27 mouse cellular contexts compared by ENCODE assay signal in the genomic region with DNA sequence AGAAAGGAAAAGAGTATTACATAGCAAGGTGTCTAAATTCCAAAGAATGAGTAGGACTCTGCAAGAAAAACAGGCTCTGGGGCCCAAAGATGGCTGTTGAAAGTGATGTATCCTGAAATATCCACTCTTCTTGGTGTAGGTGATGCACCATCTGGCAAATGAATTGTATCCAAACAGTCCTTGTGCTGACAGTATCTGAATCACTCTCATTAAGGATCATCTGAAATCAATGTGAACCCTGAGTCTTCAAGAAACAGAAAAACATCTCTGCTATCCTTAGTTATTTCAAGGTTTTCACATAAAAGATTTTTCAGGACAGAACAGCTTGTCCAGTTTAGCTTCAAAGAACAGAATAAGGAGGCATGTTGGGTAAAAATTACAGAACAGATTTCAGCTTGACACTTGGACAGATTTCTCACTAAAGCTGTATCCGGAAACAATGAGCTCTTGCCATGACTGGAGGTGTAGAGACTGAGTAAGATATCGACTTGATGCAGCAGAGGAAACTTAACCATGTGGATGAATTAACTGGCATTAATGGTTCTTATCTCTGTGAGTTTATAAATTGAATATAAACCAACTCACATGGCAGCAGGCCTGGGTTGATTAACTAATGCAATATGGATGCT.
A peak's percentile ranks its signal among the peaks of the same experiment; 100 is the strongest.
DNase-seq lines count a peak whose midpoint lies in the region; ATAC-seq and TF ChIP-seq lines count a peak whose summit lies in the region.
"Had no signal": no experiment of that assay in that cellular context is flagged by ENCODE, and none has a peak within 500 bp of the region (broad histone marks: within the 10 kb centered on the region; RNA-seq: fewer than 3 reads in every experiment).

No protein-coding gene starts in this region.

- H3K27me3 ChIP-seq in heart, embryonic 10.5 days (ENCODE audit: insufficient read depth, poor library complexity, severe bottlenecking): no peaks in the 10 kb centered on the region
- H3K27me3 ChIP-seq in hindbrain, embryonic 11.5 days (ENCODE audit: control insufficient read depth, insufficient read depth, low read length): no peaks in the 10 kb centered on the region
- H3K27me3 ChIP-seq: embryonic facial prominence, embryonic 15.5 days; limb, embryonic 15.5 days; lung, embryonic 15.5 days; megakaryocyte, embryonic 14.5 days; midbrain, embryonic 13.5 days had no signal

- WGBS in heart, embryonic 10.5 days: 77% methylated on average over 2 of the region's 2 CpGs
- WGBS in hindbrain, embryonic 11.5 days: 92% methylated on average over 2 of the region's 2 CpGs

- intact Hi-C loops in left cerebral cortex, adult 2 months (cut with DNase I): loop anchor here (5.0 kb wide), 1 partner anchor 466 kb away; no protein-coding TSS in a partner anchor

- no peak overlapping the region for H3K4me2 ChIP-seq in hindbrain, embryonic 11.5 days (replicated peaks; ENCODE audit: low read depth, low read length)
- H3K4me2 ChIP-seq: embryonic facial prominence, embryonic 15.5 days; heart, embryonic 11.5 days; limb, embryonic 15.5 days; lung, embryonic 15.5 days; midbrain, embryonic 13.5 days had no signal

- no peak overlapping the region for H3K9ac ChIP-seq in hindbrain, embryonic 11.5 days (ENCODE audit: low read depth, low read length)
- H3K9ac ChIP-seq: embryonic facial prominence, embryonic 15.5 days; limb, embryonic 15.5 days; liver, embryonic 14.5 days; lung, embryonic 15.5 days; midbrain, embryonic 13.5 days had no signal

- H3K4me1 ChIP-seq in heart, embryonic 10.5 days: no peaks in the 10 kb centered on the region
- no peaks in the 10 kb centered on the region for H3K4me1 ChIP-seq in hindbrain, embryonic 11.5 days (replicated peaks; ENCODE audit: control insufficient read depth, insufficient read depth, low read length)
- H3K4me1 ChIP-seq: embryonic facial prominence, embryonic 15.5 days; hindbrain, embryonic 10.5 days; limb, embryonic 15.5 days; lung, embryonic 15.5 days; megakaryocyte, embryonic 14.5 days; midbrain, embryonic 13.5 days had no signal

- ATAC-seq in hindbrain, embryonic 11.5 days (ENCODE audit: low FRiP score): no peak
- ATAC-seq: CD4-positive, CD25-positive, alpha-beta regulatory T cell, adult 4 months; forebrain, embryonic 14.5 days; hindbrain, postnatal 0 days; intestine, postnatal 0 days; midbrain, embryonic 13.5 days had no signal

- no peaks in the 10 kb centered on the region for H3K9me3 ChIP-seq in heart, embryonic 10.5 days
- H3K9me3 ChIP-seq in hindbrain, embryonic 11.5 days (ENCODE audit: control insufficient read depth, low read length): no peaks in the 10 kb centered on the region
- H3K9me3 ChIP-seq: embryonic facial prominence, embryonic 15.5 days; hindbrain, embryonic 10.5 days; limb, embryonic 15.5 days; lung, embryonic 15.5 days; megakaryocyte, embryonic 14.5 days; midbrain, embryonic 13.5 days had no signal

- H3K27ac ChIP-seq in left cerebral cortex, adult 2 months: peak overlapping the region; percentile 64
- H3K27ac ChIP-seq in heart, embryonic 10.5 days: no peak overlapping the region
- H3K27ac ChIP-seq in hindbrain, embryonic 11.5 days (ENCODE audit: low read depth, low read length): no peak overlapping the region
- H3K27ac ChIP-seq: embryonic facial prominence, embryonic 15.5 days; gastrocnemius, adult 2 months; hindbrain, embryonic 10.5 days; hindbrain, postnatal 0 days; limb, embryonic 15.5 days; liver, embryonic 14.5 days; lung, embryonic 15.5 days; midbrain, embryonic 13.5 days had no signal

- TF ChIP-seq CTCF in left cerebral cortex, adult 2 months (IDR thresholded peaks at IDR 0.05): no peak

- H3K36me3 ChIP-seq in heart, embryonic 10.5 days: no peaks in the 10 kb centered on the region
- H3K36me3 ChIP-seq in hindbrain, embryonic 11.5 days (ENCODE audit: control insufficient read depth, insufficient read depth, low read length): no peaks in the 10 kb centered on the region
- H3K36me3 ChIP-seq: embryonic facial prominence, embryonic 15.5 days; hindbrain, embryonic 10.5 days; limb, embryonic 15.5 days; lung, embryonic 15.5 days; midbrain, embryonic 13.5 days had no signal

- peak; percentile 29 to 67 for DNase-seq in frontal cortex, postnatal 36 days (ENCODE audit: low spot score in 2 of 2)
- no peak for DNase-seq in frontal cortex, postnatal 25 days (ENCODE audit: low spot score in 2 of 2)
- peak; percentile 42 to 52 for DNase-seq in right cerebral cortex, adult 2 months (ENCODE audit: low spot score in 2 of 2)
- DNase-seq in right cerebral cortex, postnatal 10 days (ENCODE audit: low spot score in 2 of 2): no peak
- DNase-seq in left cerebral cortex, adult 2 months (ENCODE audit: extremely low spot score in 1 of 2, low spot score in 2 of 2): peak; percentile 15 to 28
- DNase-seq in telencephalon, adult 2 months (ENCODE audit: low read depth, low spot score): peak; percentile 79
- DNase-seq in heart, embryonic 10.5 days (ENCODE audit: low spot score): no peak
- DNase-seq in hindbrain, embryonic 11.5 days (ENCODE audit: low spot score): no peak
- DNase-seq: adrenal gland, postnatal 14 days; cerebellum, adult 9-10 months; gastrocnemius, adult 2 months; kidney, postnatal 25 days; lung, postnatal 36 days; retina, postnatal 1 day; thymus, postnatal 36 days had no signal

- no peak overlapping the region for H3K4me3 ChIP-seq in left cerebral cortex, adult 2 months
- no peak overlapping the region for H3K4me3 ChIP-seq in heart, embryonic 10.5 days
- H3K4me3 ChIP-seq in hindbrain, embryonic 11.5 days (ENCODE audit: low read depth, low read length): no peak overlapping the region
- H3K4me3 ChIP-seq: embryonic facial prominence, embryonic 15.5 days; gastrocnemius, adult 2 months; hindbrain, embryonic 10.5 days; limb, embryonic 15.5 days; lung, embryonic 15.5 days; megakaryocyte, embryonic 14.5 days; midbrain, embryonic 13.5 days had no signal

Comparison
In these comparisons a context has a peak if more than half of its experiments do, and no peak if none do; other contexts are left out.
1. DNase-seq: peak in frontal cortex, postnatal 36 days (2 of 2), right cerebral cortex, adult 2 months (2 of 2), left cerebral cortex, adult 2 months (2 of 2) and telencephalon, adult 2 months (single experiment); none in frontal cortex, postnatal 25 days (0 of 2), right cerebral cortex, postnatal 10 days (0 of 2), heart, embryonic 10.5 days (single experiment) and hindbrain, embryonic 11.5 days (single experiment).